Mouse (Mus musculus): ENCODE measurements around the gene Ccsap.

GRCm38 (mm10) chr8:123794766-123795165, 65.2 kb downstream of the Ccsap start:
- TF ChIP-seq CTCF (IDR thresholded peaks at IDR 0.05; ENCODE audit: control insufficient read depth, insufficient read depth, insufficient read length) (no peak), MYOD1 (IDR thresholded peaks at IDR 0.05; ENCODE audit: control insufficient read depth, insufficient read length, low read depth) (no peak), MAX (IDR thresholded peaks at IDR 0.05) (no peak), FOSL1 (IDR thresholded peaks at IDR 0.05; ENCODE audit: insufficient read depth, low read length, poor library complexity, severe bottlenecking) (no peak), MYOG (IDR thresholded peaks at IDR 0.05; ENCODE audit: control insufficient read depth, extremely low read depth, insufficient read length) (no peak), USF1 (IDR thresholded peaks at IDR 0.05; ENCODE audit: low read depth) (no peak), CEBPB (IDR thresholded peaks at IDR 0.05; ENCODE audit: low read depth) (no peak)
